Mouse (Mus musculus): ENCODE data around the gene Mthfd1l.

DNA sequence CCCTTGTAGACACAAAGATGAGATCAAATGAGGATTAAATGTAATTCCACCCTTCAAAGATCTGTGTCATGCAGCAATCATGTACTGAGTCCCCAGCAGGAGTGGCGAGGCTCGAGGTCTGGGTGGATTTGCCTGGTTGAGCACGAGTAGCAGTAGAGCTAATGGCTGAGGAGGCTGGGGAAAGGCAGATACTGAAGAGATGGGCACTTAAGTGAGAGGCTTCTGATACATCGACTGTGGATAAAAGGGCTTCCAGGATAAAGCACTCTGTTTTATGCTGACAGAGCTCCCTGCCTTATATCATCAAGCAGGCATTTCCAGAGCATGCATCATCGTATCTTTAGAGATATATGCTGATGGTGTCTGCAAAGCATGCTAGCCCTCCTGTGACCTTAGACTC lies 84.9 kb downstream of the Mthfd1l start:
- TF ChIP-seq CTCF (IDR thresholded peaks at IDR 0.05; ENCODE audit: low read depth) (no peak), EP300 (optimal IDR thresholded peaks at IDR 0.05) (no peak)

Data from stomach, postnatal 0 days (tissue).